Mouse (Mus musculus): ENCODE measurements around the gene Tet3. TPM values are rescaled to one million over a fixed set of nuclear protein-coding genes. Genes with fewer than 3 reads are reported as not detected.
A peak's percentile ranks its signal among the peaks of the same experiment; 100 is the strongest.

Gene Tet3
- polyA plus RNA-seq, 1 experiment from 2014 or later: 40.1 TPM

- Histone ChIP-seq H3K4me1 (replicated peaks; ENCODE audit: control insufficient read depth, insufficient read depth, low read length) (peaks cover 19% of the 10 kb centered on the region), H3K36me3 (ENCODE audit: control insufficient read depth, insufficient read depth, low read length) (peaks cover 56% of the 10 kb centered on the region), H3K4me2 (ENCODE audit: low read length) (no peak overlapping the region), H3K27ac (ENCODE audit: low read depth) (peak overlapping the region; percentile 62), H3K9ac (ENCODE audit: low read length) (no peak overlapping the region), H3K27me3 (replicated peaks; ENCODE audit: control insufficient read depth, insufficient read depth, low read length) (no peaks in the 10 kb centered on the region), H3K4me3 (ENCODE audit: low read depth, low read length) (no peak overlapping the region), H3K9me3 (ENCODE audit: control insufficient read depth, low read length) (no peaks in the 10 kb centered on the region)
- WGBS: 32% methylated on average over 5 of the region's 5 CpGs
- ATAC-seq (replicated peaks; ENCODE audit: low FRiP score, low TSS enrichment, low read depth): peak; percentile 60; the same call in 1 of the 2 replicates
- DNase-seq (ENCODE audit: low spot score): no peak
These were observed 30.7 kb downstream of the Tet3 start for GRCm38 (mm10) chr6:83427968-83428731.

- Histone ChIP-seq H3K27me3 (replicated peaks; ENCODE audit: control insufficient read depth, insufficient read depth, low read length) (no peaks in the 10 kb centered on the region), H3K9me3 (ENCODE audit: control insufficient read depth, low read length) (no peaks in the 10 kb centered on the region), H3K4me3 (ENCODE audit: low read depth, low read length) (no peak overlapping the region), H3K4me1 (replicated peaks; ENCODE audit: control insufficient read depth, insufficient read depth, low read length) (peaks cover 21% of the 10 kb centered on the region), H3K36me3 (ENCODE audit: control insufficient read depth, insufficient read depth, low read length) (peaks cover 57% of the 10 kb centered on the region), H3K27ac (ENCODE audit: low read depth) (peak overlapping the region; percentile 62), H3K9ac (ENCODE audit: low read length) (no peak overlapping the region), H3K4me2 (ENCODE audit: low read length) (no peak overlapping the region)
- ATAC-seq (replicated peaks; ENCODE audit: low FRiP score, low TSS enrichment, low read depth) (no peak), DNase-seq (ENCODE audit: low spot score) (no peak)
- 56% methylated on average over 6 of the region's 6 CpGs for WGBS
These were observed 31.4 kb downstream of the Tet3 start for GRCm38 (mm10) chr6:83427512-83427911.

- peaks cover 53% of the 10 kb centered on the region for H3K36me3 ChIP-seq (ENCODE audit: control insufficient read depth, insufficient read depth, low read length)
These were observed 32.3 kb downstream of the Tet3 start for GRCm38 (mm10) chr6:83426576-83426975.

GRCm38 (mm10) chr6:83424053-83424404 lies 34.9 kb downstream of the Tet3 start:
- 77% methylated on average over 4 of the region's 4 CpGs for WGBS
- Histone ChIP-seq H3K27me3 (replicated peaks; ENCODE audit: control insufficient read depth, insufficient read depth, low read length) (no peaks in the 10 kb centered on the region), H3K36me3 (ENCODE audit: control insufficient read depth, insufficient read depth, low read length) (peaks cover 44% of the 10 kb centered on the region), H3K9ac (ENCODE audit: low read length) (no peak overlapping the region), H3K4me2 (ENCODE audit: low read length) (no peak overlapping the region), H3K27ac (ENCODE audit: low read depth) (no peak overlapping the region), H3K4me1 (replicated peaks; ENCODE audit: control insufficient read depth, insufficient read depth, low read length) (peaks cover 27% of the 10 kb centered on the region), H3K9me3 (ENCODE audit: control insufficient read depth, low read length) (no peaks in the 10 kb centered on the region), H3K4me3 (ENCODE audit: low read depth, low read length) (no peak overlapping the region)
- no peak for ATAC-seq (replicated peaks; ENCODE audit: low FRiP score, low TSS enrichment, low read depth)
- no peak for DNase-seq (ENCODE audit: low spot score)

More at GRCm38 (mm10) chr6:83426576-83426975, 32.3 kb downstream of the Tet3 start:
- Histone ChIP-seq H3K27me3 (replicated peaks; ENCODE audit: control insufficient read depth, insufficient read depth, low read length) (no peaks in the 10 kb centered on the region), H3K4me3 (ENCODE audit: low read depth, low read length) (no peak overlapping the region), H3K27ac (ENCODE audit: low read depth) (no peak overlapping the region), H3K4me1 (replicated peaks; ENCODE audit: control insufficient read depth, insufficient read depth, low read length) (peaks cover 27% of the 10 kb centered on the region), H3K9ac (ENCODE audit: low read length) (no peak overlapping the region), H3K9me3 (ENCODE audit: control insufficient read depth, low read length) (no peaks in the 10 kb centered on the region), H3K4me2 (ENCODE audit: low read length) (no peak overlapping the region)
- 95% methylated on average over 3 of the region's 3 CpGs for WGBS
- ATAC-seq (replicated peaks; ENCODE audit: low FRiP score, low TSS enrichment, low read depth) (no peak), DNase-seq (ENCODE audit: low spot score) (no peak)

GRCm38 (mm10) chr6:83423400-83424052 lies 35.4 kb downstream of the Tet3 start:
- Histone ChIP-seq H3K27ac (ENCODE audit: low read depth) (0 out of 2 replicates have a peak overlapping the region, but pooled peaks have one; percentile 19), H3K4me3 (ENCODE audit: low read depth, low read length) (no peak overlapping the region), H3K9ac (ENCODE audit: low read length) (no peak overlapping the region), H3K36me3 (ENCODE audit: control insufficient read depth, insufficient read depth, low read length) (peaks cover 43% of the 10 kb centered on the region), H3K4me1 (replicated peaks; ENCODE audit: control insufficient read depth, insufficient read depth, low read length) (peaks cover 25% of the 10 kb centered on the region), H3K9me3 (ENCODE audit: control insufficient read depth, low read length) (no peaks in the 10 kb centered on the region), H3K27me3 (replicated peaks; ENCODE audit: control insufficient read depth, insufficient read depth, low read length) (no peaks in the 10 kb centered on the region), H3K4me2 (ENCODE audit: low read length) (no peak overlapping the region)
- ATAC-seq (replicated peaks; ENCODE audit: low FRiP score, low TSS enrichment, low read depth) (no peak), DNase-seq (ENCODE audit: low spot score) (no peak)
- 60% methylated on average over 8 of the region's 8 CpGs for WGBS

GRCm38 (mm10) chr6:83421866-83422649 lies 36.8 kb downstream of the Tet3 start:
- H3K9ac ChIP-seq (ENCODE audit: low read length): no peak overlapping the region
- peak; percentile 84 for ATAC-seq (replicated peaks; ENCODE audit: low FRiP score, low TSS enrichment, low read depth)
- no peaks in the 10 kb centered on the region for H3K27me3 ChIP-seq (replicated peaks; ENCODE audit: control insufficient read depth, insufficient read depth, low read length)
- WGBS: 27% methylated on average over 11 of the region's 11 CpGs
- peaks cover 29% of the 10 kb centered on the region for H3K36me3 ChIP-seq (ENCODE audit: control insufficient read depth, insufficient read depth, low read length)
- H3K9me3 ChIP-seq (ENCODE audit: control insufficient read depth, low read length): no peaks in the 10 kb centered on the region
- H3K4me3 ChIP-seq (ENCODE audit: low read depth, low read length): no peak overlapping the region
- H3K4me1 ChIP-seq (replicated peaks; ENCODE audit: control insufficient read depth, insufficient read depth, low read length): peaks cover 15% of the 10 kb centered on the region
- H3K4me2 ChIP-seq (ENCODE audit: low read length): no peak overlapping the region
- H3K27ac ChIP-seq (ENCODE audit: low read depth): peak overlapping the region; percentile 12; the same call in 1 of the 2 replicates
- peak; percentile 71 for DNase-seq (ENCODE audit: low spot score)

GRCm38 (mm10) chr6:83419516-83419915 lies 39.4 kb downstream of the Tet3 start:
- 89% methylated on average over 3 of the region's 3 CpGs for WGBS
- no peaks in the 10 kb centered on the region for H3K9me3 ChIP-seq (ENCODE audit: control insufficient read depth, low read length)
- H3K27ac ChIP-seq (ENCODE audit: low read depth): no peak overlapping the region
- peaks cover 10% of the 10 kb centered on the region; the same call in 1 of the 2 replicates for H3K36me3 ChIP-seq (ENCODE audit: control insufficient read depth, insufficient read depth, low read length)
- DNase-seq (ENCODE audit: low spot score) (no peak), ATAC-seq (replicated peaks; ENCODE audit: low FRiP score, low TSS enrichment, low read depth) (no peak)
- no peak overlapping the region for H3K9ac ChIP-seq (ENCODE audit: low read length)
- H3K4me3 ChIP-seq (ENCODE audit: low read depth, low read length): no peak overlapping the region
- no peaks in the 10 kb centered on the region for H3K27me3 ChIP-seq (replicated peaks; ENCODE audit: control insufficient read depth, insufficient read depth, low read length)
- H3K4me2 ChIP-seq (ENCODE audit: low read length): no peak overlapping the region
- peaks cover 26% of the 10 kb centered on the region for H3K4me1 ChIP-seq (replicated peaks; ENCODE audit: control insufficient read depth, insufficient read depth, low read length)

- Histone ChIP-seq H3K27me3 (replicated peaks; ENCODE audit: control insufficient read depth, insufficient read depth, low read length) (no peaks in the 10 kb centered on the region), H3K36me3 (ENCODE audit: control insufficient read depth, insufficient read depth, low read length) (0 out of 2 replicates have a peak, but pooled peaks cover 4% of the 10 kb centered on the region), H3K4me2 (ENCODE audit: low read length) (no peak overlapping the region), H3K4me3 (ENCODE audit: low read depth, low read length) (no peak overlapping the region), H3K9ac (ENCODE audit: low read length) (no peak overlapping the region), H3K27ac (ENCODE audit: low read depth) (no peak overlapping the region), H3K4me1 (replicated peaks; ENCODE audit: control insufficient read depth, insufficient read depth, low read length) (peaks cover 31% of the 10 kb centered on the region), H3K9me3 (ENCODE audit: control insufficient read depth, low read length) (no peaks in the 10 kb centered on the region)
- no peak for DNase-seq (ENCODE audit: low spot score)
- 80% methylated on average over 3 of the region's 3 CpGs for WGBS
- no peak for ATAC-seq (replicated peaks; ENCODE audit: low FRiP score, low TSS enrichment, low read depth)
These were observed 41.4 kb downstream of the Tet3 start for GRCm38 (mm10) chr6:83417531-83417930.

Data from intestine, embryonic 14.5 days (tissue).